Comparison of ENCODE assay signal across 8 mouse cellular contexts in the genomic region with DNA sequence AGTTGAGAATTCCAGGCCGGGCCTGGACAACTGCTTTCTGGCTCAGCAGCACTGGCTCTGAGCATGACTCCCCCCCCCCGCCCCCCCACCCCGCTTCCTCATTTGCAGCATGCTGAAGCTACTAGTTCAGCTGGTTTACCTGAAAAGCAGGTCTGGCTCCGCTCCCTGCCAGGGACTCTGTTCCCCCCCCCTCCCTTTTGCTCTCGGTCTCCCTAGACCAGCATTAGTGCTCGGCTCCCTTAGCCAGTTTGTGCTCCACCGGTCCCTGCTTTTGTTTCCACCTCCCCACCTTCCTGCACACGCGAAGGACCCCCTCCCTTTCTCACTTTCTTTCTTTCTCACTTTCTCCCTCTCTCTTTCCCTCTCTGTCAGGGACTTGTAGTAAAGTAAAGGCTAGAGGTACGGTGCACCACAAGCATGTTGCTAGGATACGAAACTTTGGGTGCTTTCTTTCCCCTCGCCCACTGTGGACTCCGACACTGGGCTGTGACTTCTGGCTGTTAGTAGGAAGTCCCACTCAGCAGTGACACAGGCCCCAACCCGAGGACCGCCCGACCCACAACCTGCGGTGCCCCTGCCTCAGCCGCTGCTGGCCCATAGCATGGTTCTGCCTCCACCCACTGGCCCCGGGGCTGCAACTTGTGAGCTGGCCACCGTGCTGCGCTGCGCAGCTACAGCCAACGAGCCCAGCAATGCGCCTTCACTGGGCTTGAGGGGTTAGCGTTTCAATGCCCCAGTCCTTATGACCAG.
DNase-seq lines count a peak whose midpoint lies in the region; ATAC-seq and TF ChIP-seq lines count a peak whose summit lies in the region.

No protein-coding gene starts in this region.

- H3K36me3 ChIP-seq in testis, adult 2 months (ENCODE audit: control insufficient read depth, insufficient read depth, low read length): no peaks in the 10 kb centered on the region
- no peaks in the 10 kb centered on the region for H3K36me3 ChIP-seq in intestine, postnatal 0 days (ENCODE audit: control insufficient read depth, insufficient read depth)
- no peaks in the 10 kb centered on the region for H3K36me3 ChIP-seq in midbrain, postnatal 0 days (ENCODE audit: insufficient read depth, low read length)

- WGBS in intestine, postnatal 0 days: 34% methylated on average over 24 of the region's 25 CpGs
- WGBS in midbrain, postnatal 0 days: 13% methylated on average over 25 of the region's 25 CpGs

- TF ChIP-seq CTCF in testis, adult 2 months (IDR thresholded peaks at IDR 0.05; ENCODE audit: control insufficient read depth, insufficient read depth, insufficient replicate concordance, low read depth, low read length): no peak; the same call in 1 of the 2 replicates
- peak; percentile 60 for TF ChIP-seq CTCF in intestine, postnatal 0 days (IDR thresholded peaks at IDR 0.05; ENCODE audit: low read depth)
- peak; percentile 31; the same call in 1 of the 2 replicates for TF ChIP-seq CTCF in midbrain, postnatal 0 days (IDR thresholded peaks at IDR 0.05)

- H3K9ac ChIP-seq in intestine, postnatal 0 days (ENCODE audit: low read depth, low read length): no peak overlapping the region
- H3K9ac ChIP-seq in midbrain, postnatal 0 days (replicated peaks; ENCODE audit: low read length, poor library complexity, severe bottlenecking): no peak overlapping the region

- H3K4me3 ChIP-seq in testis, adult 2 months (ENCODE audit: control insufficient read depth, low read depth, low read length): peak overlapping the region; percentile 15
- H3K4me3 ChIP-seq in intestine, postnatal 0 days (ENCODE audit: low read depth, low read length): no peak overlapping the region
- no peak overlapping the region for H3K4me3 ChIP-seq in midbrain, postnatal 0 days (ENCODE audit: low read depth, low read length)

- H3K27me3 ChIP-seq in testis, adult 2 months (ENCODE audit: control insufficient read depth, insufficient read depth, low read length): no peaks in the 10 kb centered on the region
- no peaks in the 10 kb centered on the region for H3K27me3 ChIP-seq in intestine, postnatal 0 days (replicated peaks; ENCODE audit: control insufficient read depth, insufficient read depth, low read length)
- no peaks in the 10 kb centered on the region for H3K27me3 ChIP-seq in midbrain, postnatal 0 days (ENCODE audit: insufficient read depth, low read length)

- ATAC-seq in intestine, postnatal 0 days: no peak
- ATAC-seq in midbrain, postnatal 0 days (ENCODE audit: low FRiP score): peak; percentile 66; the same call in 1 of the 2 replicates

- peak overlapping the region; percentile 17 for H3K4me2 ChIP-seq in intestine, postnatal 0 days (replicated peaks; ENCODE audit: low read depth)
- peak overlapping the region; percentile 39 for H3K4me2 ChIP-seq in midbrain, postnatal 0 days (ENCODE audit: low read depth, low read length, poor library complexity, severe bottlenecking)

- H3K27ac ChIP-seq in testis, adult 2 months (ENCODE audit: control insufficient read depth, insufficient read depth, low read depth, low read length): no peak overlapping the region
- H3K27ac ChIP-seq in intestine, postnatal 0 days (ENCODE audit: low read depth, low read length): no peak overlapping the region
- H3K27ac ChIP-seq in midbrain, postnatal 0 days (ENCODE audit: low read depth, low read length): no peak overlapping the region

- H3K9me3 ChIP-seq in intestine, postnatal 0 days (ENCODE audit: control insufficient read depth): no peaks in the 10 kb centered on the region
- H3K9me3 ChIP-seq in midbrain, postnatal 0 days (ENCODE audit: low read length): no peaks in the 10 kb centered on the region

- peak; percentile 20 to 30 for DNase-seq in adrenal gland, postnatal 36 days
- DNase-seq in adrenal gland, postnatal 4 days (ENCODE audit: low spot score in 2 of 2): no peak
- DNase-seq in testis, postnatal 14 days (ENCODE audit: low spot score): no peak
- DNase-seq in midbrain, postnatal 0 days (ENCODE audit: low spot score): peak; percentile 17
- no peak for DNase-seq in layer of hippocampus, postnatal 25 days (ENCODE audit: extremely low spot score in 1 of 2, low spot score in 1 of 2)
- DNase-seq in left cerebral cortex, adult 11 months (ENCODE audit: low spot score): no peak

- H3K4me1 ChIP-seq in testis, adult 2 months (ENCODE audit: control insufficient read depth, insufficient read depth, low read length): peaks cover 2% of the 10 kb centered on the region
- H3K4me1 ChIP-seq in intestine, postnatal 0 days (replicated peaks; ENCODE audit: control insufficient read depth, insufficient read depth, low read length): peaks cover 11% of the 10 kb centered on the region
- H3K4me1 ChIP-seq in midbrain, postnatal 0 days (ENCODE audit: insufficient read depth, low read length): peaks cover 5% of the 10 kb centered on the region; the same call in 1 of the 2 replicates

- no peak for TF ChIP-seq POLR2A in testis, adult 2 months (IDR thresholded peaks at IDR 0.05; ENCODE audit: control insufficient read depth, low read depth, low read length)

Comparison
In these comparisons a context has a peak if more than half of its experiments do, and no peak if none do; other contexts are left out.
1. DNase-seq: peak in adrenal gland, postnatal 36 days (2 of 2) and midbrain, postnatal 0 days (single experiment); none in adrenal gland, postnatal 4 days (0 of 2), testis, postnatal 14 days (single experiment), layer of hippocampus, postnatal 25 days (0 of 2) and left cerebral cortex, adult 11 months (single experiment).